Mouse (Mus musculus) CD8-positive naive resting alpha-beta T cell, adult 57 days (primary cell): ENCODE results near the gene Tspan13. TPM values are rescaled to one million over a fixed set of nuclear protein-coding genes. Genes with fewer than 3 reads are reported as not detected.

ENCODE experiments used
- total RNA-seq: library from RNA; stranded (reverse); gene quantifications from one replicate; pipeline ENCODE4 v1.2.4, GENCODE M21; 2023

The Tspan13 gene
- total RNA-seq: 102 TPM

DNA sequence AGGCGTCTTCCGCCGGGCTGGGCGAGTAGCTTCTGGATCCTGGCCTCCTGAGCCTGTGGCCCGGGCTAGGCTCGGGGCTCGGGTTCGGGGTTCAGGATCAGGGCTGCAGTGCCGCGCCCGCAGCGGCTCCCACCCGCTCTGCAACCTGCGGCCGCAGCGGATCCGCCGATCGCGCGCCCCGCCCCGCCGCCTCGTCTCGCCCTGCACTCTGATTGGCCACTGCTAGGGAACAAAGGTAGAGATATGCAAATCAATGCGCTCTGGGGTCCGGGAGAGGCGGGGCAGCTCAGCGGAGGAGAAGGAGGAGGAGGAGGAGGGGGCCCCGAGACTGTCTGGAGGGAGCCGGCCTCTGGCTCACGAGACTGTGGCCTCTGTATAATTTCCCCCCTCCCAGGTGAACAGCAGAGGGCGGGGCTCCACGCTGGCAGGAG, at the start of gene Tspan13:
Gene Tspan13 (minus strand): TSS at position 153 of the 431 bp plus-strand sequence.

DNA sequence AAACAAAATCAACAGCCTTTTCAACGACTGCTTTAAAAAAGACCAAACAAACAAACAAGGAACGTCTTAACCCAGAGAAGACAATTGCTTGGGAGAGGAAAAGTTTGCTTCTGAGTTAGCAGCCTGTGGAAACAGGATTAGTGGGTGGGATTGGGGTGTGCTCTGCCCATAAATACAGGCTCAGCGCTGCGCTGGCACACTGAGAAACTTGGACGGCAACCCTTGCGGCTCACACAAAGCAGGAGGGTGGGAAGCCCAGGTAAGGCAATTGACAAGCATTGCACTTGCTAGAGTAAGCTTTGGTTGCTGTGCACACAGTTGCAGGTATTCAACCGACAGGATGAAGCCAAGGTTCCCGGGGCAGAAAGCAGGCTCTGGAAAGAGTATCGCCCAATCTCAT, 49.6 kb downstream of the Tspan13 start, which contains the start of gene Agr2:
Gene Agr2 (plus strand): TSS at position 197 of the 400 bp plus-strand sequence.

Other genes starting within 250 kb of the Tspan13 start
- gene Agr3, start 116.9 kb downstream of the Tspan13 start, total RNA-seq: not detected
- not detected for gene Agr2, start 49.6 kb downstream of the Tspan13 start, total RNA-seq
- gene Ankmy2, start 114.6 kb upstream of the Tspan13 start, total RNA-seq: 28.4 TPM
- gene Bzw2, start 115.6 kb upstream of the Tspan13 start, total RNA-seq: 146 TPM
- gene Lrrc72, start 210.9 kb upstream of the Tspan13 start, total RNA-seq: not detected